Mouse (Mus musculus) midbrain, embryonic 12.5 days (tissue): ENCODE data around the gene Irak2. TPM values are rescaled to one million over a fixed set of nuclear protein-coding genes. Genes with fewer than 3 reads are reported as not detected.

Source experiments
- ATAC-seq: fragments of 200-750 bp; cut with Nextera tagmentation; 2 replicates; pipeline ENCODE4 v1.8.0; 2017; ENCODE audit warnings: low read depth, moderate TSS enrichment, moderate library complexity; ENCODE audit not compliant: low FRiP score
- H3K27ac ChIP-seq: fragments of 300-500 bp; sonication (generic); replicated peaks from 2 replicates; pipeline ENCODE4 v1.5.1; 2016; ENCODE audit warnings: mild to moderate bottlenecking
- H3K27me3 ChIP-seq: fragments of 300-500 bp; sonication (generic); 2 replicates; pipeline ENCODE4 v1.6.1; 2016; ENCODE audit warnings: mild to moderate bottlenecking
- H3K36me3 ChIP-seq: fragments of 300-500 bp; sonication (generic); 2 replicates; pipeline ENCODE4 v1.6.1; 2016
- H3K4me1 ChIP-seq: fragments of 300-500 bp; sonication (generic); 2 replicates; pipeline ENCODE4 v1.6.1; 2016
- H3K4me2 ChIP-seq: fragments of 300-500 bp; sonication (generic); replicated peaks from 2 replicates; pipeline ENCODE4 v1.6.1; 2016; ENCODE audit warnings: mild to moderate bottlenecking, moderate library complexity
- H3K4me3 ChIP-seq: fragments of 300-500 bp; sonication (generic); 2 replicates; pipeline ENCODE4 v1.5.1; 2016; ENCODE audit warnings: mild to moderate bottlenecking
- H3K9ac ChIP-seq: fragments of 300-500 bp; sonication (generic); replicated peaks from 2 replicates; pipeline ENCODE4 v1.6.1; 2016; ENCODE audit warnings: mild to moderate bottlenecking, moderate library complexity
- H3K9me3 ChIP-seq: fragments of 300-500 bp; sonication (generic); 2 replicates; pipeline ENCODE4 v1.6.1; 2016; ENCODE audit warnings: mild to moderate bottlenecking
- WGBS: fragments of 180-500 bp; shearing (Covaris S2); methylation state at CpG from one replicate; pipeline ENCODE4 v1.1.7; 2016; 5-methylcytosine and 5-hydroxymethylcytosine counted together
- polyA plus RNA-seq: library from polyadenylated mRNA; unstranded; fragments of >200 nt; fragmentation: Nextera tagmentation; extraction: Ambion mirVana; gene quantifications from 2 replicates; pipeline ENCODE4 v1.2.1, GENCODE M21; 2016

Gene Irak2
- polyA plus RNA-seq, 1 experiment from 2014 or later: 2.3 TPM

GRCm38 (mm10) chr6:113643967-113644366 is 5.7 kb downstream of the Irak2 start:
- Histone ChIP-seq H3K4me3 (no peak overlapping the region), H3K9me3 (no peaks in the 10 kb centered on the region), H3K4me2 (no peak overlapping the region), H3K36me3 (no peaks in the 10 kb centered on the region), H3K27me3 (no peaks in the 10 kb centered on the region), H3K9ac (no peak overlapping the region), H3K4me1 (no peaks in the 10 kb centered on the region), H3K27ac (no peak overlapping the region)
- no peak for ATAC-seq
- WGBS: 94% methylated on average over 2 of the region's 2 CpGs

- Histone ChIP-seq H3K27me3 (no peaks in the 10 kb centered on the region), H3K9ac (no peak overlapping the region), H3K4me2 (no peak overlapping the region), H3K4me1 (no peaks in the 10 kb centered on the region), H3K36me3 (no peaks in the 10 kb centered on the region), H3K27ac (no peak overlapping the region), H3K9me3 (no peaks in the 10 kb centered on the region), H3K4me3 (no peak overlapping the region)
- WGBS: 88% methylated on average over 8 of the region's 8 CpGs
- ATAC-seq: no peak
Observed at GRCm38 (mm10) chr6:113644808-113645207, 6.5 kb downstream of the Irak2 start.

GRCm38 (mm10) chr6:113649346-113650196 is 11.3 kb downstream of the Irak2 start:
- H3K36me3 ChIP-seq: no peaks in the 10 kb centered on the region
- 83% methylated on average over 7 of the region's 7 CpGs for WGBS
- ATAC-seq: no peak
- H3K27me3 ChIP-seq: no peaks in the 10 kb centered on the region
- H3K4me3 ChIP-seq: no peak overlapping the region
- H3K4me1 ChIP-seq: no peaks in the 10 kb centered on the region
- H3K4me2 ChIP-seq: no peak overlapping the region
- H3K27ac ChIP-seq: no peak overlapping the region
- no peaks in the 10 kb centered on the region for H3K9me3 ChIP-seq
- H3K9ac ChIP-seq: no peak overlapping the region

GRCm38 (mm10) chr6:113650197-113650640 is 12.0 kb downstream of the Irak2 start:
- 87% methylated on average over 4 of the region's 4 CpGs for WGBS
- H3K9me3 ChIP-seq: no peaks in the 10 kb centered on the region
- no peaks in the 10 kb centered on the region for H3K4me1 ChIP-seq
- H3K4me2 ChIP-seq: no peak overlapping the region
- H3K36me3 ChIP-seq: no peaks in the 10 kb centered on the region
- no peaks in the 10 kb centered on the region for H3K27me3 ChIP-seq
- no peak for ATAC-seq
- no peak overlapping the region for H3K9ac ChIP-seq
- H3K27ac ChIP-seq: no peak overlapping the region
- H3K4me3 ChIP-seq: no peak overlapping the region

GRCm38 (mm10) chr6:113651626-113652025 is 13.4 kb downstream of the Irak2 start:
- H3K4me1 ChIP-seq: no peaks in the 10 kb centered on the region
- no peak for ATAC-seq
- no peaks in the 10 kb centered on the region for H3K36me3 ChIP-seq
- H3K27ac ChIP-seq: no peak overlapping the region
- 70% methylated on average over 3 of the region's 3 CpGs for WGBS
- no peak overlapping the region for H3K4me3 ChIP-seq
- no peak overlapping the region for H3K4me2 ChIP-seq
- no peaks in the 10 kb centered on the region for H3K9me3 ChIP-seq
- H3K27me3 ChIP-seq: no peaks in the 10 kb centered on the region
- no peak overlapping the region for H3K9ac ChIP-seq

- no peak for ATAC-seq
- no peaks in the 10 kb centered on the region for H3K27me3 ChIP-seq
- H3K4me1 ChIP-seq: no peaks in the 10 kb centered on the region
Observed at GRCm38 (mm10) chr6:113653551-113653950, 15.3 kb downstream of the Irak2 start.

GRCm38 (mm10) chr6:113654102-113654501 is 15.8 kb downstream of the Irak2 start:
- H3K4me3 ChIP-seq: no peak overlapping the region
- H3K4me2 ChIP-seq: no peak overlapping the region
- H3K9me3 ChIP-seq: no peaks in the 10 kb centered on the region
- H3K27ac ChIP-seq: no peak overlapping the region
- H3K27me3 ChIP-seq: no peaks in the 10 kb centered on the region
- H3K9ac ChIP-seq: no peak overlapping the region
- no peak for ATAC-seq
- H3K36me3 ChIP-seq: no peaks in the 10 kb centered on the region
- H3K4me1 ChIP-seq: no peaks in the 10 kb centered on the region
- 88% methylated on average over 8 of the region's 8 CpGs for WGBS

More at GRCm38 (mm10) chr6:113653551-113653950, 15.3 kb downstream of the Irak2 start:
- Histone ChIP-seq H3K4me3 (no peak overlapping the region), H3K9ac (no peak overlapping the region), H3K9me3 (no peaks in the 10 kb centered on the region), H3K36me3 (no peaks in the 10 kb centered on the region), H3K27ac (no peak overlapping the region), H3K4me2 (no peak overlapping the region)
- WGBS: 93% methylated on average over 7 of the region's 7 CpGs

GRCm38 (mm10) chr6:113654753-113655397 is 16.6 kb downstream of the Irak2 start:
- no peak for ATAC-seq
- H3K4me3 ChIP-seq: no peak overlapping the region
- no peak overlapping the region for H3K9ac ChIP-seq
- no peak overlapping the region for H3K27ac ChIP-seq
- 82% methylated on average over 16 of the region's 16 CpGs for WGBS
- H3K4me1 ChIP-seq: no peaks in the 10 kb centered on the region
- H3K27me3 ChIP-seq: no peaks in the 10 kb centered on the region
- no peak overlapping the region for H3K4me2 ChIP-seq
- H3K9me3 ChIP-seq: no peaks in the 10 kb centered on the region
- no peaks in the 10 kb centered on the region for H3K36me3 ChIP-seq

GRCm38 (mm10) chr6:113655475-113655874 is 17.2 kb downstream of the Irak2 start:
- Histone ChIP-seq H3K4me2 (no peak overlapping the region), H3K4me1 (no peaks in the 10 kb centered on the region), H3K9ac (no peak overlapping the region), H3K36me3 (no peaks in the 10 kb centered on the region), H3K4me3 (no peak overlapping the region), H3K27me3 (no peaks in the 10 kb centered on the region), H3K9me3 (no peaks in the 10 kb centered on the region), H3K27ac (no peak overlapping the region)
- 92% methylated on average over 3 of the region's 3 CpGs for WGBS
- no peak for ATAC-seq

- H3K4me1 ChIP-seq: no peaks in the 10 kb centered on the region
- no peak overlapping the region for H3K9ac ChIP-seq
Observed at GRCm38 (mm10) chr6:113656847-113657246, 18.6 kb downstream of the Irak2 start.

GRCm38 (mm10) chr6:113658226-113658625 is 20.0 kb downstream of the Irak2 start:
- no peak overlapping the region for H3K4me2 ChIP-seq
- no peaks in the 10 kb centered on the region for H3K27me3 ChIP-seq
- H3K9ac ChIP-seq: no peak overlapping the region
- H3K4me1 ChIP-seq: no peaks in the 10 kb centered on the region
- 75% methylated on average over 3 of the region's 3 CpGs for WGBS
- no peak for ATAC-seq
- no peak overlapping the region for H3K27ac ChIP-seq
- H3K4me3 ChIP-seq: no peak overlapping the region
- H3K36me3 ChIP-seq: no peaks in the 10 kb centered on the region
- H3K9me3 ChIP-seq: no peaks in the 10 kb centered on the region

More at GRCm38 (mm10) chr6:113656847-113657246, 18.6 kb downstream of the Irak2 start:
- Histone ChIP-seq H3K4me3 (no peak overlapping the region), H3K9me3 (no peaks in the 10 kb centered on the region), H3K4me2 (no peak overlapping the region), H3K27me3 (no peaks in the 10 kb centered on the region), H3K36me3 (no peaks in the 10 kb centered on the region), H3K27ac (no peak overlapping the region)
- WGBS: 77% methylated on average over 6 of the region's 6 CpGs
- ATAC-seq: no peak

- Histone ChIP-seq H3K36me3 (no peaks in the 10 kb centered on the region), H3K27me3 (no peaks in the 10 kb centered on the region), H3K4me2 (no peak overlapping the region), H3K4me1 (no peaks in the 10 kb centered on the region), H3K9ac (no peak overlapping the region), H3K9me3 (no peaks in the 10 kb centered on the region), H3K4me3 (no peak overlapping the region), H3K27ac (no peak overlapping the region)
- no peak for ATAC-seq
- whole genome bisulfite sequencing: 75% methylated on average over 8 of the region's 8 CpGs
Observed at GRCm38 (mm10) chr6:113659648-113660491, 21.6 kb downstream of the Irak2 start.
